Mouse (Mus musculus) layer of hippocampus, adult 2 months (tissue): ENCODE measurements around the gene Tph2. TPM values are rescaled to one million over a fixed set of nuclear protein-coding genes. Genes with fewer than 3 reads are reported as not detected.
"Not testable (repeated sequence)": the region's sequence is repeated elsewhere in the genome, so short reads cannot be mapped to it uniquely, and the experiment has no call there.

ENCODE experiments used
- DNase-seq, 2 experiments: peaks; one replicate each; pipeline ENCODE4 v3.0.0; 2022; ENCODE audit warnings: low spot score in 2 of 2
- H3K27ac ChIP-seq: fragments of 200-600 bp; 2 replicates; pipeline ENCODE4 v1.8.1; 2022
- H3K4me3 ChIP-seq: fragments of 200-600 bp; 2 replicates; pipeline ENCODE4 v1.8.1; 2022; ENCODE audit warnings: mild to moderate bottlenecking
- CTCF ChIP-seq: fragments of 200-600 bp; conservative IDR thresholded peaks from 2 replicates; pipeline ENCODE4 v1.8.1; 2022; ENCODE audit warnings: antibody characterized with exemption, mild to moderate bottlenecking, moderate library complexity
- long read RNA-seq, 2 experiments: library from polyadenylated mRNA; stranded (forward); transcript quantifications; one replicate each; pipeline ENCODE4 v2.0.0; 2021; ENCODE audit warnings: borderline mapping rate in 2 of 2
- total RNA-seq, 2 experiments: library from RNA; stranded (reverse); gene quantifications; 2 replicates each; pipeline ENCODE4 v1.2.3; 2021

Tph2 gene
- total RNA-seq = under 1 TPM; 0.36 to 0.56 TPM
- long read RNA-seq, experiment 1 = 0 reads
- long read RNA-seq, experiment 2, partial matches to known transcripts = 0 of 1 reads
- long read RNA-seq, experiment 2, other reads (novel, unspliced or antisense) = 1 of 1 reads

- Histone ChIP-seq H3K4me3 (no peak within 1 kb of the TSS), H3K27ac (no peak within 1 kb of the TSS)
- peak; percentile 84 for TF ChIP-seq CTCF
- DNase-seq = peak; percentile 46 to 63
Observed at GRCm38 (mm10) chr10:115184697-115185096, at the start of gene Tph2. Gene Tph2, minus strand, starts transcription at chr10:115185022.

DNA sequence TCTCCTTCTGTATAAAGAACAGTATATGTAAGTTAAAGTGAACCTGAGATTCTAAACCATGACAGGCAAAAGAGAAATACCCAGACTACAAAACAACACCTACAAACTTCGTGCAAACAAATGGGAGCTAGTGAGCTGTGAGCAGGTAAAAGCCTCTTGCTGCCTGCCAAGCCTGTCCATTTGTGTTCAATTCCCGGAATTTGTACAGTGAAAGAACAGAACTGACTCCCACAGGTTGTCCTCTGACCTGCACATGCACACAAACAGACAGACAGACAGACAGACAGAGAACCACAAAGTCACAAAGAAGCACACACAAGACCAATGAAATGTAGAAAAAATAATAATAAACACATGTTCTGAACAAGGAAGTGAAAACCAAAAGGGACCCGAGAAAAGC lies 49.0 kb upstream of the Tph2 start:
- H3K4me3 ChIP-seq = no peak overlapping the region
- H3K27ac ChIP-seq = no peak overlapping the region
- DNase-seq = no peak
- no peak for TF ChIP-seq CTCF

GRCm38 (mm10) chr10:115232513-115232912 lies 47.7 kb upstream of the Tph2 start:
- no peak for DNase-seq
- Histone ChIP-seq H3K4me3 (no peak overlapping the region), H3K27ac (no peak overlapping the region)
- TF ChIP-seq CTCF = peak; percentile 64

- Histone ChIP-seq H3K27ac (no peak overlapping the region), H3K4me3 (no peak overlapping the region)
- TF ChIP-seq CTCF = no peak
- DNase-seq = no peak
Observed at GRCm38 (mm10) chr10:115229023-115229422, 44.2 kb upstream of the Tph2 start.

- TF ChIP-seq CTCF = no peak
- no peak for DNase-seq
- H3K27ac ChIP-seq = no peak overlapping the region
Observed at GRCm38 (mm10) chr10:115226586-115226985, 41.8 kb upstream of the Tph2 start.

GRCm38 (mm10) chr10:115223845-115224244 lies 39.0 kb upstream of the Tph2 start:
- Histone ChIP-seq H3K4me3 (no peak overlapping the region), H3K27ac (0 out of 2 replicates have a peak overlapping the region, but pooled peaks have one; percentile 8)
- DNase-seq = peak; percentile 16 to 43
- no peak for TF ChIP-seq CTCF

More at GRCm38 (mm10) chr10:115226586-115226985, 41.8 kb upstream of the Tph2 start:
- no peak overlapping the region for H3K4me3 ChIP-seq

- no peak for TF ChIP-seq CTCF
- DNase-seq = no peak
- no peak overlapping the region for H3K27ac ChIP-seq
- H3K4me3 ChIP-seq = no peak overlapping the region
Observed at GRCm38 (mm10) chr10:115212916-115213580, 28.2 kb upstream of the Tph2 start.

- Histone ChIP-seq H3K27ac (no peak overlapping the region), H3K4me3 (no peak overlapping the region)
- no peak for TF ChIP-seq CTCF
- DNase-seq = no peak
Observed at GRCm38 (mm10) chr10:115205825-115206224, 21.0 kb upstream of the Tph2 start.

- no peak overlapping the region for H3K27ac ChIP-seq
- DNase-seq = no peak
- no peak overlapping the region for H3K4me3 ChIP-seq
- no peak for TF ChIP-seq CTCF
Observed at GRCm38 (mm10) chr10:115205284-115205683, 20.5 kb upstream of the Tph2 start.

DNA sequence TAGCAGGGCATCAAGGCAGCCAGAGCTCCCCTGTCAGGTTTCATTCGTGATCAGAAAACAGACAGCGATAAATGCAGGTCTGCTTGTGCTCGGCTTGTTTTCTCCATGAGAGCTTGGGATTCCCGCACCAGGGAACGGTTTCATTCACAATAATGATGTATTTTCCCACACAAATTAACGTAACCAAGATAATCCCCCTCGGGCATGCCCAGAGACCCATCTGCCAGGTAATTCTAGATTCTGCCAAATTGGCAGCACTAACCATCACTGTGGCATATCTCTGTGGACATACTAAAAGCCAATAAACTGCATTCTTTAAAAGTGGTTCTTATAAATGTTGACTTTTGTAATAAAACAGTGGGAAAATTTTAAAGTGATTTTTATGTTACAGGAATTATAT lies 6.4 kb upstream of the Tph2 start:
- Histone ChIP-seq H3K4me3 (no peak overlapping the region), H3K27ac (no peak overlapping the region)
- no peak for TF ChIP-seq CTCF
- no peak for DNase-seq

DNA sequence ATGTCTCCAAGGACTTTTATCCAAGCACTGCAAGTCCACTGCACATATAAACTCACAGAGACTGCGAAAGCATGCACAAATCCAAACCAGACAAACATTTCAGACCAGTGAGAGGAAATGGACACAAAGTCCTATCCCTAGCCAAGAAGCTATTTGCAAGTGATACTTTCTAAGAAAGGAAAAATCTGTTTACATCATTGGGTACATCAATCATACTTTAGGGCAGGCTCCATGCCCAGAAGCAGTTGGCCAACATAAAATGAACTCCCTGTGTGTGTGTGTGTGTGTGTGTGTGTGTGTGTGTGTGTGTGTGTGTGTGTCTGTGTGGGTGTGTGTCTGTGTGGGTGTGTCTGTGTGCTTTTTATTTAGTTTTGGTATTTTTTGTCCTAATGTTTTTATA lies 2.6 kb upstream of the Tph2 start:
- no peak overlapping the region for H3K27ac ChIP-seq
- no peak for TF ChIP-seq CTCF
- no peak for DNase-seq
- H3K4me3 ChIP-seq = no peak overlapping the region

- DNase-seq = no peak
- Histone ChIP-seq H3K27ac (no peak overlapping the region), H3K4me3 (no peak overlapping the region)
- no peak for TF ChIP-seq CTCF
Observed at GRCm38 (mm10) chr10:115181034-115181433, 3.8 kb downstream of the Tph2 start.

GRCm38 (mm10) chr10:115178019-115178418 lies 6.8 kb downstream of the Tph2 start:
- H3K4me3 ChIP-seq, DNase-seq, H3K27ac ChIP-seq: not testable (repeated sequence)
- TF ChIP-seq CTCF = peak; percentile 51

DNA sequence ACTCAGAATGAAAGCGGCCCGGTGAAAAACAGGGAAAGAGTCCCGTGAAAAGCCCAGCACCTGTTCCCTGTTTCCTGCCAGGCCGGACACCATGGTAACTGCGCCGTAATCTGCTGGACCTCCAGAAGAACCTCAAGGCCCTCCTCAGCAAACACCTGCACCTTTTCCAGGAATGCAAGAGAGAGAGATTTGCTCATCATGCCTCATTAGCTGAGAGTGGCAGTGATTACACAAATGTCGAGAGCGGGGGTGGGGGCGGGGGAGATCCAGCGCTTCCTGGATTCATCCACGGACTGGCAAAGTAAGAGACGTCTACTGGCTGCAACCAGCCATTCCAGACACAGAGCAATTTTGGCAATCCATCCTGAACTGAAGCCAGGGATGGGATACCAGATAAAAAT lies 9.2 kb downstream of the Tph2 start:
- TF ChIP-seq CTCF = no peak
- Histone ChIP-seq H3K4me3 (peak overlapping the region; percentile 40), H3K27ac (no peak overlapping the region)
- peak in 1 of 2 experiments; percentile 24 for DNase-seq

DNA sequence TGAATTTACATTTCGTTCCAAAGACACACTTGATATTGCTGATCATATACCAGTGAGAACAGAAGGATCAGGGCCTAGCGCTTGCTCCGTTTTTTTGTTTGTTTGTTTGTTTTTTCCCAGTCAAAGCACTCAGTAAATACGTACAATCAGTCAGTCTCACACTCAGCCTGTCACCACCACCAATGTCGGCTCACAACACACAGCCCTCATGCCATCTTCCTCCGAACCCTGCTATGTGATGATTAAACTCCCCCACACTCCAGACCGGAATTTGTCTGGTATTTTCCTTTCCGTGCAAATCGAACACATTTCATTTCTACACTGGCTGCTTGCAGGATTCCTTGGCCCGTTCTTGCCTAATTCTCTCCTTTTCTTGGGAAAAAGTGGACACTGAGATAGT lies 11.5 kb downstream of the Tph2 start:
- Histone ChIP-seq H3K4me3 (no peak overlapping the region), H3K27ac (no peak overlapping the region)
- TF ChIP-seq CTCF = no peak
- no peak for DNase-seq
